Comparison of ENCODE assay signal across 22 mouse cellular contexts in the genomic region with DNA sequence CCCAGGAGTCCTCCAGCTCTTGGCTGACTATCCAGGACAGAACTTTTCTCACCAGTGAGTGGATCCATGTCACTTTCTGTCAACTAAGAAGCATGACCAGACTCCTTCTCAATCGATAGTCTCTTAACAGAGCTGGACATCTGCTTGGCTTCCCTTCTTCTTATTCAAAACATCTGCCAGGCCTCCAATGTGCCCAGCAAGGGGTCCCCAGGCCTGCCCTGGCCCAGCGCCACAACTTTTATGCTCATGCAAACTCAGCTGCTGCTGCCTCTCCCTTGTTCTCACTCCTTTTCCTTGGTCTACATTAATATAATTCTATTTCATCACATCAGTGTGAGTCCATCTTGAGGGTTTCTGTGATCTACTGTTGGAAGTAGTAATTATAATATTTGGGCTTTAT.
"Had no signal": no experiment of that assay in that cellular context is flagged by ENCODE, and none has a peak within 500 bp of the region (broad histone marks: within the 10 kb centered on the region; RNA-seq: fewer than 3 reads in every experiment).

No protein-coding gene starts in this region.

- H3K4me3 ChIP-seq: gastrocnemius, adult 2 months; heart, embryonic 10.5 days; heart, embryonic 12.5 days; hindbrain, embryonic 10.5 days; hindbrain, embryonic 13.5 days; hindbrain, embryonic 15.5 days; intestine, embryonic 15.5 days; layer of hippocampus, adult 2 months; limb, embryonic 10.5 days; limb, embryonic 12.5 days; liver, embryonic 13.5 days; liver, embryonic 15.5 days had no signal

- DNase-seq: gastrocnemius, adult 2 months; gastrocnemius, postnatal 10 days; gastrocnemius, postnatal 25 days; heart, postnatal 10 days; heart, postnatal 4 days; kidney, adult 18-20 months; kidney, adult 8-10 months; kidney, postnatal 10 days; kidney, postnatal 25 days; kidney, postnatal 4 days; liver; liver, embryonic 13.5 days had no signal

- H3K27ac ChIP-seq: gastrocnemius, adult 2 months; heart, embryonic 10.5 days; hindbrain, embryonic 10.5 days; hindbrain, embryonic 13.5 days; hindbrain, embryonic 15.5 days; intestine, embryonic 15.5 days; layer of hippocampus, adult 2 months; limb, embryonic 10.5 days; limb, embryonic 12.5 days; liver, embryonic 13.5 days; liver, embryonic 15.5 days had no signal
